Comparison of ENCODE assay signal across 6 mouse cellular contexts in the genomic region with DNA sequence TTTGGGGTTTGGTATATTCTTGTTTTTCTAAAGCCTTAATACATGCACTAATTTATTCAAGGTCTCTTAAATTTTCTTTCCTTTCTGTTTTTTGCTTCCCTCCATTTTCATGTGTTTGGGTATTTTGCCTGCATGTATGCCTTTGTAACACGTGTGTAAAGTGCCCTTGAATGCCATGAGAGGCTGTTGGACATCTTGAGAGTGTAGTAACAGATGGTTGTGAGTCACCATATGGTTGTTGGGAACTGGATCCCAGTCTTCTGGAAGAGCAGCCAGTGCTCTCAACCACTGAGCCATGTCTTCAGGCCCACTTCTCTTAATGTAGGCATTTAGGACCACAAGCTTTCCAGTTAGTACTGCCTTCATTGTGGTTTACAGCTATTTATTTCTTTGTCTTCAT.
"Had no signal": no experiment of that assay in that cellular context is flagged by ENCODE, and none has a peak within 500 bp of the region (broad histone marks: within the 10 kb centered on the region; RNA-seq: fewer than 3 reads in every experiment).

No protein-coding gene starts in this region.

- H3K9me3 ChIP-seq: limb, embryonic 13.5 days; neural tube, embryonic 15.5 days had no signal

- H3K27ac ChIP-seq: kidney, postnatal 0 days; limb, embryonic 13.5 days; liver, embryonic 14.5 days; neural tube, embryonic 15.5 days; stomach, postnatal 0 days had no signal

- H3K36me3 ChIP-seq: limb, embryonic 13.5 days; neural tube, embryonic 15.5 days had no signal

- H3K4me3 ChIP-seq: limb, embryonic 13.5 days; myocyte; neural tube, embryonic 15.5 days had no signal

- H3K9ac ChIP-seq: limb, embryonic 13.5 days; liver, embryonic 14.5 days; neural tube, embryonic 15.5 days had no signal
